Mouse (Mus musculus) small intestine, adult 2 months (tissue): Measurements from ENCODE around the gene Il9r.

Experiments used
- CTCF ChIP-seq: fragments of 200-500 bp; IDR thresholded peaks from 2 replicates; pipeline ENCODE4 v1.5.1; 2012; ENCODE audit warnings: low read depth, mild to moderate bottlenecking, control low read depth, inconsistent platforms, low read length, moderate library complexity, mixed read lengths; ENCODE audit not compliant: insufficient replicate concordance, insufficient read length; ENCODE audit errors: extremely low read depth
- POLR2A ChIP-seq: fragments of 200-500 bp; IDR thresholded peaks from 2 replicates; pipeline ENCODE4 v1.6.1; 2012; ENCODE audit warnings: low read depth, mild to moderate bottlenecking, control low read depth, inconsistent platforms, low read length, moderate library complexity

GRCm38 (mm10) chr11:32195867-32196540, 4.1 kb downstream of the Il9r start:
- TF ChIP-seq CTCF (no peak), POLR2A (no peak)
